Mouse (Mus musculus) effector memory CD4-positive, alpha-beta T cell, adult 5 months (primary cell): ENCODE measurements around the gene Tro. TPM values are rescaled to one million over a fixed set of nuclear protein-coding genes. Genes with fewer than 3 reads are reported as not detected.

Experiments
- polyA plus RNA-seq: library from polyadenylated mRNA; unstranded; fragments of 100-300 nt; shearing (Covaris generic); gene quantifications from one replicate; pipeline ENCODE4 v1.2.1, GENCODE M21; 2017

Tro gene
- not detected for polyA plus RNA-seq

GRCm38 (mm10) chrX:150656908-150657796, at the start of gene Tro:
TSS of gene Tro (minus strand) at chrX:150657583.

Other genes with a start within 250 kb of the Tro start
- gene Tmem29, start 198.4 kb downstream of the Tro start, polyA plus RNA-seq, result 10.6 TPM
- not detected for gene Alas2, start 110.2 kb downstream of the Tro start, polyA plus RNA-seq
- 2.5 TPM for gene Pfkfb1, start 69.4 kb downstream of the Tro start, polyA plus RNA-seq
- gene Apex2, start 67.7 kb downstream of the Tro start, polyA plus RNA-seq, result 12.2 TPM
- gene Maged2, start 156.8 kb upstream of the Tro start, polyA plus RNA-seq, result 3.3 TPM